In the genomic region with DNA sequence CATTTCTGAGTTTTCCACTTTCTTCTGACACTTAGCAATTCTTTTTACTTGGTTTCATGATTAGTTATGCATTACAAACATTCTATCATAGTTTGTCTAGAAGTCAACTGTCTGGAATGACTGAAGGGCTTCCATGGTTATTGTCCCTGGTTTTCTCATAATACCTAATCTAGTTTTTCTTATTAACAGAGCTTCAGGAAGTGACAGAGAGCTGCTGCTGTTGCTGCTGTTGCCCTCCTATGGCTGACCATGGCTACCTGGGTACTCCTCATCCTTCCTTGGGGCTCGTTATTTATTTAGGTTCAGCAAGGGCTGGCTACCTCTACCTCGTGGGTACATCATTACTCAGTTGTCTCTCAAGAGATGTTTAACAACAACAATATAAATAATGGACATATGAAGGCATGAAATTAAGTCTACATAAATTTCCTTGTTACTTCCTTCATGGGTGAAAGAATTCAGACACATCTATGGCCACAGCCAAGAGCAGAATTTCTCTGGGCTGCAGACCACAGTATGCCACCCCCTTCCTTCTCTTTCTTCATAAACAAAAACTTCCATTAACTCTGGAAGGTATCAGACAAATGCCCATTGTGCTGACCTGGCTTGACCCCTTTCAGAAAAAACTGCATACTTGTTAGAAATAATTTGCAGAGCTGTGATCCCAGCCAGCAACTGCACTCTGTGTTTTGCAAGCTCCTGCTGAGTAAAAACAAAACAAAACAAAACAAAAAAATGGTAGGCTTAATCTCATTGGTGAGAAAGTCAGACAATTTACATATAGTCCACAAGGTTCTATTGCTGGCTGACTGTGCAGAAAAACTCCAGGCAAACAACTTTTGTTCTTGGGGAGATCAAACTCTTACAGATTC, we compare ENCODE assay signal across 23 mouse cellular contexts.
DNase-seq lines count a peak whose midpoint lies in the region; ATAC-seq and TF ChIP-seq lines count a peak whose summit lies in the region.
"Had no signal": no experiment of that assay in that cellular context is flagged by ENCODE, and none has a peak within 500 bp of the region (broad histone marks: within the 10 kb centered on the region; RNA-seq: fewer than 3 reads in every experiment).

No protein-coding gene starts in this region.

- in situ Hi-C loops in Patski (cut with MboI; ENCODE audit: low pct_unique_long_range_greater_than_20kb), result no loop called here

- intact Hi-C loops in left cerebral cortex, postnatal 25 days (cut with DNase I), result no loop called here

- no peaks in the 10 kb centered on the region for H3K36me3 ChIP-seq in kidney, embryonic 14.5 days (ENCODE audit: control insufficient read depth, insufficient read depth, low read length)
- H3K36me3 ChIP-seq in kidney, adult 2 months (ENCODE audit: control insufficient read depth, insufficient read depth, low read length), result no peaks in the 10 kb centered on the region
- H3K36me3 ChIP-seq in hindbrain, embryonic 10.5 days, result no peaks in the 10 kb centered on the region
- H3K36me3 ChIP-seq: embryonic facial prominence, embryonic 12.5 days; G1E; heart, embryonic 10.5 days; hindbrain, embryonic 12.5 days; midbrain, embryonic 15.5 days had no signal

- POLR2A ChIA-PET in Patski (lab: Charles Lee), result no interaction called here

- no peak for TF ChIP-seq POLR2A in kidney, adult 2 months (IDR thresholded peaks at IDR 0.05; ENCODE audit: low read depth, low read length)

- no peaks in the 10 kb centered on the region for H3K27me3 ChIP-seq in kidney, embryonic 14.5 days (ENCODE audit: control insufficient read depth, insufficient read depth, low read length)
- H3K27me3 ChIP-seq in Patski, result no peaks in the 10 kb centered on the region
- H3K27me3 ChIP-seq in kidney, adult 2 months (replicated peaks; ENCODE audit: control insufficient read depth, insufficient read depth, low read length), result no peaks in the 10 kb centered on the region
- H3K27me3 ChIP-seq in hindbrain, embryonic 10.5 days (ENCODE audit: insufficient read depth, poor library complexity, severe bottlenecking), result no peaks in the 10 kb centered on the region
- H3K27me3 ChIP-seq: embryonic facial prominence, embryonic 12.5 days; hindbrain, embryonic 12.5 days; midbrain, embryonic 15.5 days had no signal

- CTCF ChIA-PET in Patski (lab: Charles Lee), result interaction anchor here (1.9 kb wide), 1 partner anchor 18 kb away, joined by 6 read pairs; no protein-coding TSS in a partner anchor

- H3K9me3 ChIP-seq in kidney, embryonic 14.5 days (ENCODE audit: control insufficient read depth, low read length), result no peaks in the 10 kb centered on the region
- no peaks in the 10 kb centered on the region for H3K9me3 ChIP-seq in hindbrain, embryonic 10.5 days
- H3K9me3 ChIP-seq: embryonic facial prominence, embryonic 12.5 days; G1E; heart, embryonic 10.5 days; hindbrain, embryonic 12.5 days; midbrain, embryonic 15.5 days had no signal

- no peak for ATAC-seq in kidney, embryonic 14.5 days (ENCODE audit: low FRiP score, low TSS enrichment)
- peak; percentile 54 for ATAC-seq in Patski
- ATAC-seq: forebrain, embryonic 14.5 days; inflammation-experienced regulatory T-cells, adult 6 months; midbrain, embryonic 15.5 days had no signal

- TF ChIP-seq CTCF in Patski (IDR thresholded peaks at IDR 0.05), result no peak
- no peak for TF ChIP-seq CTCF in kidney, adult 2 months (conservative IDR thresholded peaks at IDR 0.05; ENCODE audit: insufficient read depth, insufficient read length, low read depth, low read length)

- 39% methylated on average over 2 of the region's 2 CpGs for WGBS in kidney, embryonic 14.5 days
- WGBS in kidney, adult 2 months, result 17% methylated on average over 2 of the region's 2 CpGs
- WGBS in hindbrain, embryonic 10.5 days, result 51% methylated on average over 2 of the region's 2 CpGs

- no peak overlapping the region for H3K4me2 ChIP-seq in kidney, embryonic 14.5 days (replicated peaks; ENCODE audit: low read depth, low read length)
- H3K4me2 ChIP-seq: embryonic facial prominence, embryonic 12.5 days; hindbrain, embryonic 12.5 days; lung, embryonic 14.5 days; midbrain, embryonic 15.5 days had no signal

- DNase-seq in kidney, adult 11 months, result peak; percentile 55
- DNase-seq in Patski (ENCODE audit: low read depth, low spot score), result peak; percentile 30
- DNase-seq in kidney, adult 2 months, result peak; percentile 84
- peak; percentile 79 for DNase-seq in kidney, postnatal 14 days
- DNase-seq in urinary bladder, postnatal 10 days (ENCODE audit: low spot score), result no peak
- DNase-seq in hindbrain, embryonic 10.5 days (ENCODE audit: low spot score), result no peak
- no peak for DNase-seq in left cerebral cortex, postnatal 25 days (ENCODE audit: low spot score in 2 of 2)
- DNase-seq: adrenal gland, postnatal 36 days; cerebellum, adult 2 months; gastrocnemius, postnatal 36 days; layer of hippocampus, postnatal 36 days; liver; lung, embryonic 14.5 days; right cerebral cortex, postnatal 4 days had no signal

- H3K4me1 ChIP-seq in kidney, embryonic 14.5 days (ENCODE audit: control insufficient read depth, insufficient read depth, low read length), result peaks cover 5% of the 10 kb centered on the region; the same call in 1 of the 2 replicates
- peaks cover 9% of the 10 kb centered on the region for H3K4me1 ChIP-seq in kidney, adult 2 months (ENCODE audit: control insufficient read depth, insufficient read depth, low read length)
- peaks cover 14% of the 10 kb centered on the region for H3K4me1 ChIP-seq in hindbrain, embryonic 10.5 days (replicated peaks)
- H3K4me1 ChIP-seq: heart, embryonic 10.5 days; midbrain, embryonic 15.5 days had no signal

- H3K4me3 ChIP-seq in kidney, embryonic 14.5 days (ENCODE audit: low read length), result no peak overlapping the region
- no peak overlapping the region for H3K4me3 ChIP-seq in kidney, adult 2 months (ENCODE audit: insufficient read depth, low read depth, low read length)
- no peak overlapping the region for H3K4me3 ChIP-seq in hindbrain, embryonic 10.5 days
- H3K4me3 ChIP-seq: embryonic facial prominence, embryonic 12.5 days; erythroblast, embryonic 14.5 days; heart, embryonic 10.5 days; hindbrain, embryonic 12.5 days; midbrain, embryonic 15.5 days had no signal

- H3K27ac ChIP-seq in kidney, embryonic 14.5 days (ENCODE audit: low read depth, low read length), result no peak overlapping the region
- peak overlapping the region; percentile 82 for H3K27ac ChIP-seq in kidney, adult 2 months (ENCODE audit: insufficient read depth, low read depth, low read length)
- H3K27ac ChIP-seq in hindbrain, embryonic 10.5 days, result no peak overlapping the region
- H3K27ac ChIP-seq: embryonic facial prominence, embryonic 12.5 days; heart, embryonic 10.5 days; hindbrain, embryonic 12.5 days; midbrain, embryonic 15.5 days had no signal

- no peak overlapping the region for H3K9ac ChIP-seq in kidney, embryonic 14.5 days (ENCODE audit: low read depth, low read length)
- H3K9ac ChIP-seq: embryonic facial prominence, embryonic 12.5 days; hindbrain, embryonic 12.5 days; lung, embryonic 14.5 days; midbrain, embryonic 15.5 days had no signal

Comparison
In these comparisons a context has a peak if more than half of its experiments do, and no peak if none do; other contexts are left out.
1. DNase-seq: peak in kidney, adult 11 months (single experiment), Patski (single experiment), kidney, adult 2 months (single experiment) and kidney, postnatal 14 days (single experiment); none in urinary bladder, postnatal 10 days (single experiment), hindbrain, embryonic 10.5 days (single experiment) and left cerebral cortex, postnatal 25 days (0 of 2).